ENCODE assay signal across 16 mouse cellular contexts in genomic region chr1:59730106-59730505, GRCm38 (mm10). TPM values are rescaled to one million over a fixed set of nuclear protein-coding genes. Genes with fewer than 3 reads are reported as not detected.
DNase-seq lines count a peak whose midpoint lies in the region; ATAC-seq and TF ChIP-seq lines count a peak whose summit lies in the region.
"Had no signal": no experiment of that assay in that cellular context is flagged by ENCODE, and none has a peak within 500 bp of the region (broad histone marks: within the 10 kb centered on the region; RNA-seq: fewer than 3 reads in every experiment).

No protein-coding gene starts in this region.

- H3K9me3 ChIP-seq in forebrain, embryonic 15.5 days: no peaks in the 10 kb centered on the region
- H3K9me3 ChIP-seq in forebrain, embryonic 11.5 days (ENCODE audit: control insufficient read depth, low read length): no peaks in the 10 kb centered on the region
- H3K9me3 ChIP-seq: stomach, embryonic 15.5 days had no signal

- no peak overlapping the region for H3K4me3 ChIP-seq in forebrain, embryonic 15.5 days
- H3K4me3 ChIP-seq in forebrain, embryonic 11.5 days (ENCODE audit: low read depth, low read length): no peak overlapping the region
- no peak overlapping the region for H3K4me3 ChIP-seq in lung, adult 2 months (replicated peaks; ENCODE audit: extremely low read depth, low read depth, low read length)
- H3K4me3 ChIP-seq: stomach, embryonic 15.5 days had no signal

- ATAC-seq in forebrain, embryonic 15.5 days (replicated peaks): no peak
- no peak for ATAC-seq in forebrain, embryonic 11.5 days (replicated peaks; ENCODE audit: low FRiP score)

- TF ChIP-seq CTCF in lung, adult 2 months (IDR thresholded peaks at IDR 0.05; ENCODE audit: insufficient read depth, low read length): no peak

- no peak overlapping the region for H3K9ac ChIP-seq in forebrain, embryonic 15.5 days (replicated peaks)
- no peak overlapping the region for H3K9ac ChIP-seq in forebrain, embryonic 11.5 days (ENCODE audit: low read length)
- H3K9ac ChIP-seq: lung, embryonic 14.5 days; stomach, embryonic 15.5 days had no signal

- DNase-seq in forebrain, embryonic 11.5 days (ENCODE audit: low spot score): no peak
- peak; percentile 27 for DNase-seq in urinary bladder, postnatal 14 days (ENCODE audit: low spot score)
- no peak for DNase-seq in urinary bladder, postnatal 25 days (ENCODE audit: low spot score)
- peak; percentile 29 for DNase-seq in lung, adult 2 months
- DNase-seq in right cerebral cortex, postnatal 10 days (ENCODE audit: low spot score in 2 of 2): no peak
- DNase-seq in gastrocnemius, postnatal 25 days: no peak
- DNase-seq in layer of hippocampus, postnatal 25 days (ENCODE audit: extremely low spot score in 1 of 2, low spot score in 1 of 2): no peak
- DNase-seq: embryo, embryonic 11 days; heart, adult 18-20 months; layer of hippocampus, adult 9-11 months; lung, embryonic 14.5 days; right cerebral cortex, postnatal 25 days; thymus, adult 18-20 months had no signal

- 0 out of 2 replicates have a peak overlapping the region, but pooled peaks have one; percentile 11 for H3K27ac ChIP-seq in forebrain, embryonic 15.5 days (replicated peaks)
- H3K27ac ChIP-seq in forebrain, embryonic 11.5 days (ENCODE audit: low read depth, low read length): no peak overlapping the region
- H3K27ac ChIP-seq: stomach, embryonic 15.5 days had no signal

- H3K36me3 ChIP-seq in forebrain, embryonic 15.5 days: no peaks in the 10 kb centered on the region
- no peaks in the 10 kb centered on the region; the same call in 1 of the 2 replicates for H3K36me3 ChIP-seq in forebrain, embryonic 11.5 days (ENCODE audit: control insufficient read depth, insufficient read depth, low read length)
- H3K36me3 ChIP-seq: stomach, embryonic 15.5 days had no signal

- WGBS in forebrain, embryonic 15.5 days: 66% methylated on average over 8 of the region's 8 CpGs
- 87% methylated on average over 8 of the region's 8 CpGs for WGBS in forebrain, embryonic 11.5 days
- WGBS in lung, adult 2 months: 51% methylated on average over 8 of the region's 8 CpGs

- no peak for TF ChIP-seq POLR2A in lung, adult 2 months (IDR thresholded peaks at IDR 0.05; ENCODE audit: borderline replicate concordance, extremely low read depth, low read depth, low read length)

- no peak overlapping the region for H3K4me2 ChIP-seq in forebrain, embryonic 15.5 days (replicated peaks)
- H3K4me2 ChIP-seq in forebrain, embryonic 11.5 days (ENCODE audit: low read depth, low read length, severe bottlenecking): no peak overlapping the region
- H3K4me2 ChIP-seq: liver, embryonic 11.5 days; lung, embryonic 14.5 days; stomach, embryonic 15.5 days had no signal

- H3K4me1 ChIP-seq in forebrain, embryonic 15.5 days: no peaks in the 10 kb centered on the region
- no peaks in the 10 kb centered on the region for H3K4me1 ChIP-seq in forebrain, embryonic 11.5 days (replicated peaks; ENCODE audit: control insufficient read depth, insufficient read depth, low read length)
- H3K4me1 ChIP-seq in lung, adult 2 months (ENCODE audit: control insufficient read depth, insufficient read depth, low read length): peaks cover 5% of the 10 kb centered on the region
- H3K4me1 ChIP-seq: stomach, embryonic 15.5 days had no signal

- H3K27me3 ChIP-seq in forebrain, embryonic 15.5 days: no peaks in the 10 kb centered on the region
- H3K27me3 ChIP-seq in forebrain, embryonic 11.5 days (ENCODE audit: control insufficient read depth, insufficient read depth, low read length): no peaks in the 10 kb centered on the region
- H3K27me3 ChIP-seq: stomach, embryonic 15.5 days had no signal

RNA-seq across cellular contexts. Expression of gene Bmpr2, which starts 33.1 kb away (rescaled TPM):
- 13.1 and 13.4 TPM in 2 replicates for polyA plus RNA-seq in forebrain, embryonic 15.5 days (2015; fragmentation: Nextera tagmentation; extraction: Ambion mirVana)
- 11.7 and 12.3 TPM in 2 replicates for polyA plus RNA-seq in forebrain, embryonic 11.5 days (2014; fragmentation: Nextera tagmentation; extraction: Ambion mirVana)
- polyA plus RNA-seq in lung, adult 2 months (2012; rRNA removed): 41.0 and 55.7 TPM in 2 replicates
- 10 to 100 TPM; 35.6 TPM for total RNA-seq in gastrocnemius, postnatal 25 days (2021)
- total RNA-seq in layer of hippocampus, postnatal 25 days (2021): 10 to 100 TPM; 83.2 to 97.1 TPM

RNA-seq across cellular contexts. Expression of gene Nop58, which starts 45.3 kb away (rescaled TPM):
- polyA plus RNA-seq in forebrain, embryonic 15.5 days (2015; fragmentation: Nextera tagmentation; extraction: Ambion mirVana): 166 and 169 TPM in 2 replicates
- polyA plus RNA-seq in forebrain, embryonic 11.5 days (2014; fragmentation: Nextera tagmentation; extraction: Ambion mirVana): 283 and 311 TPM in 2 replicates
- 11.6 and 17.1 TPM in 2 replicates for polyA plus RNA-seq in lung, adult 2 months (2012; rRNA removed)
- 10 to 100 TPM; 17.9 to 22.7 TPM for total RNA-seq in gastrocnemius, postnatal 25 days (2021)
- 10 to 100 TPM; 58.7 to 60.7 TPM for total RNA-seq in layer of hippocampus, postnatal 25 days (2021)

RNA-seq across cellular contexts. Expression of gene Sumo1, which starts 59.5 kb away (rescaled TPM):
- 427 and 428 TPM in 2 replicates for polyA plus RNA-seq in forebrain, embryonic 15.5 days (2015; fragmentation: Nextera tagmentation; extraction: Ambion mirVana)
- 507 and 560 TPM in 2 replicates for polyA plus RNA-seq in forebrain, embryonic 11.5 days (2014; fragmentation: Nextera tagmentation; extraction: Ambion mirVana)
- polyA plus RNA-seq in lung, adult 2 months (2012; rRNA removed): 10.4 and 16.2 TPM in 2 replicates
- 10 to 100 TPM; 48.0 to 49.4 TPM for total RNA-seq in gastrocnemius, postnatal 25 days (2021)
- 100 to 1,000 TPM; 113 to 114 TPM for total RNA-seq in layer of hippocampus, postnatal 25 days (2021)

Comparison
In these comparisons a context has a peak if more than half of its experiments do, and no peak if none do; other contexts are left out.
1. DNase-seq: peak in urinary bladder, postnatal 14 days (single experiment) and lung, adult 2 months (single experiment); none in forebrain, embryonic 11.5 days (single experiment), urinary bladder, postnatal 25 days (single experiment), right cerebral cortex, postnatal 10 days (0 of 2), gastrocnemius, postnatal 25 days (single experiment) and layer of hippocampus, postnatal 25 days (0 of 2).
2. RNA of gene Sumo1, which starts 59.5 kb away (polyA plus RNA-seq): 507 to 560 TPM in forebrain, embryonic 11.5 days and 427 to 428 TPM in forebrain, embryonic 15.5 days; 10.4 to 16.2 TPM in lung, adult 2 months; every median in the first group is over 10 times any median in the second.